Mouse (Mus musculus): ENCODE measurements around the gene Actb.

Gene Actb

DNA sequence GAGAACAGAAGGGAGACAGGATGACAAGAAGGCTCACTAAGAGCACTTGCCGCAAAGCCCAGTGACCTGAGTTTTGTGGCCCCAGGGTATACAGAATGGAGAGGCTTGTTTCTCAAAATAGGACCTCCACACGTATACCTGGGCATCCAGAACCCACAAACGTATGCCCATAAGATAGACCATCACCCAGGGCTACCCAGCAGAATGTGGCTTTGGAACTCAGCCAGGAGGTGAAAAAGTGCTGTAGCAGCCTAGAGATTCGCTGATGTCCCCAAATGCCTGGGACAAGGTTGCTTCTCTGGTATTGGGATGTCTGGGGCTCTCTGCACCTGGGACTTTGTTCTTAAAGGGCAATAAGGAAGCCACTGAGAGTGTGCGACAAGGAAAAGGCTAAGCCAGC lies 15.7 kb upstream of the Actb start:
- DNase-seq (ENCODE audit: low spot score in 2 of 2): no peak

- no peak for DNase-seq (ENCODE audit: low spot score in 2 of 2)
These were observed 14.5 kb upstream of the Actb start for GRCm38 (mm10) chr5:142921074-142921459.

DNA sequence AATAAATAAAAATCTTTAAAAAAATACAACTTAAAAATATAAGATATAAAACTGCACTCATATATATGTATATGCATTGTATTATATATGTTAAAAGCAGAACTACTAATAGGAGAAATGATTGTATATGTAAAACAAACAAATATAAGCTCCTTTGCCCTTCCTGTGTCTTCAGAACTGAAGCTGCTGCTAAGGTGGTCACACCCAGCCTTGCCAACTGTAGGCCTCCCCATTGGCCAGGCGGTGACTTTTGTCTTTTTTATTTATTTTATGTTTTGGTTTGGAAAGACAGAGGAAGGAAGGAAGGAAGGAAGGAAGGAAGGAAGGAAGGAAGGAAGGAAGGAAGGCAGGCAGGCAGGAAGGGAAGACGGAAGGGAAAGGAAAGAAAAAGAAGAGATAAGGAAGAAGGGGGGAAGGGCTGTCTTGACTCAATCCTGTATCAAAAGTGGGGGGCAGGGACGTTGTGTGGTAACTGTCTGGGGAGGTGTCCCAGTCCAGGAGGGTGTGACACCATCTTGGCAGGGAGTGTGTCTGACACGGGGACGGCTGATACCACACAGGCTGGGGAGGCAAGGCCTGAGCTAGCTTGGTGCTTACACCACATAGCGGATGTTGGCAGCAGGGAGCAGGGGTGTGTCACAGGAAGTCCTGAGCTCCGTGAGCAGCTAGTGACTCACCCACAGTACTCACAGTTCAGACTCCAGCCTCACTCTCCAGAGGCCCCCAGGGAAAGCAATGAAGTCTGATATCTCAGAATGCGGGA lies 13.9 kb upstream of the Actb start:
- peak; percentile 90 to 92 for DNase-seq (ENCODE audit: low spot score in 2 of 2)

GRCm38 (mm10) chr5:142917402-142917801 lies 10.8 kb upstream of the Actb start:
- DNase-seq (ENCODE audit: low spot score in 2 of 2): peak in 1 of 2 experiments; percentile 57

GRCm38 (mm10) chr5:142916593-142916992 lies 10.0 kb upstream of the Actb start:
- peak in 1 of 2 experiments; percentile 51 for DNase-seq (ENCODE audit: low spot score in 2 of 2)

GRCm38 (mm10) chr5:142915231-142915630 lies 8.7 kb upstream of the Actb start:
- no peak for DNase-seq (ENCODE audit: low spot score in 2 of 2)

DNA sequence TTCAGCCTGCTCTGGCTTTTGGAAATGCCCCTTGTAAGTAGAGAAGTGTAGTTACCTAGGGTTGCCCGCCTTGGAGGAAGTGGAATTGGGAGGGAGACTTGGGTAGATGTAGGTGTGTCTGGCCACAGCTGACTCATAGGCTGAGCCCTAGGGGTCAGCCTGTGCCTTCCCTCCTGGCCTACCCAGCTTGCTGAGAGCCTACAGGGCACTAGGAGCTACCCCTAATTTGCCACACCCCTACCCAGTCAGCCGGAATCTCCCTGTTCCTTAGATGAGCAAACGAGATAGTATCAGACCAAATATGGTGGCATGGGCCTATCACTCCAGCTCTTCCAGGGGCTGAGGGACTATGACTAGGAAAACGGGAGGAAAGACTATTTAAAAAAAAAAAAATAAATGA lies 6.2 kb upstream of the Actb start:
- no peak for DNase-seq (ENCODE audit: low spot score in 2 of 2)

- no peak for DNase-seq (ENCODE audit: low spot score in 2 of 2)
These were observed 5.8 kb upstream of the Actb start for GRCm38 (mm10) chr5:142912320-142912719.

DNA sequence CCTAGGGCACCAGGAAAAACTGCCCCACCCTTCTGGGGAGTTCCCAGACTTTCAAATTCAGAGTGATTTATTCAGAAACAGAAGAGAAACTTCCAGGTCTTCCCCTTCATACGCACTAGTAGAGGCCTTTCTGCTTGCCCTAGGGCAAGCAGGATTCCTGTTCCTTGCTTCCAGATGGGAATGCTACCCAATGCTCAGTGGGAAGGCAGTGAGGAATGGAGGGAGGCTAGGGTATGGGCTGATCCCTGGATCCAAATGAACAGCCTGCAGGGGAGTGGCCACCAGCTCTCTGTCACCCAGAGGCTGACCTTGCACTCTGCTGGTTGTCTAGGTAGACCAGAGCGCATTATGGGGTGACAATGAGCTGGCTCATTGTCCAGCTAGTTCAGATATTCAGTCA lies 5.1 kb upstream of the Actb start:
- DNase-seq (ENCODE audit: low spot score in 2 of 2): no peak

DNA sequence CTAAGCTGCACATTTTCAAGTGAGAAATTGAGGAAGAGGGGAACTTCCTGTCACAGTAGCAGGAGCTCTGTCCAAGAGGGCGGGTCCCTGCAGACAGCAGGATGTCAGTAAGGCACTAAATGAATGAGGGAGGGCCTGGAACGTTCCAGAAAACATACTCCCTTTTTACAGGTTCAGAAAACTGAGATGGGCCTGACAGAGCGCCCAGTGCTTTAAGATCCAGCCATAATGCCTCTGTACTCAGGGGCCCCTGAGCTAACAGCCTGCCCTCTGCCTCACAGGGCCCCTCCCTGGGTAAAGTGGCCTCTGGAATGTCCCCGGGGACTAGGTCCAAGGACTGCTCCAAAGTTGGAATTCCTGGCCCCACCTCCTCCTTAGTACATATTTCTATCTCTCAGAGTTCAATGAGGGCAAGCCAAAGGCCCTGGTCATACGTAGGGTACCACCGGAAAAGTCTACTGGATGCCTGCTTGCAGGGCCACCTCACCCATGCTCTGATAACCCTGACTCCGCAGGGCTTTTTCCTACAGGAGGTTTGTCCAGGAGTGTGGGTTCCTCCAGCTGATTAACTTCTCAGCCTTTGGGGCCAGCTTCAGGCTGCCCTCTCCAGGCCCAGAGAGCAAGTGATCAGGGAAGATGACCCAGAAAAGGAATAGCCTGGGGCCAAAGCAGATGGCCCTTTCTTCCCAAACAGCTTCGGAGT lies 3.2 kb upstream of the Actb start:
- DNase-seq (ENCODE audit: low spot score in 2 of 2): peak; percentile 53 to 64

DNA sequence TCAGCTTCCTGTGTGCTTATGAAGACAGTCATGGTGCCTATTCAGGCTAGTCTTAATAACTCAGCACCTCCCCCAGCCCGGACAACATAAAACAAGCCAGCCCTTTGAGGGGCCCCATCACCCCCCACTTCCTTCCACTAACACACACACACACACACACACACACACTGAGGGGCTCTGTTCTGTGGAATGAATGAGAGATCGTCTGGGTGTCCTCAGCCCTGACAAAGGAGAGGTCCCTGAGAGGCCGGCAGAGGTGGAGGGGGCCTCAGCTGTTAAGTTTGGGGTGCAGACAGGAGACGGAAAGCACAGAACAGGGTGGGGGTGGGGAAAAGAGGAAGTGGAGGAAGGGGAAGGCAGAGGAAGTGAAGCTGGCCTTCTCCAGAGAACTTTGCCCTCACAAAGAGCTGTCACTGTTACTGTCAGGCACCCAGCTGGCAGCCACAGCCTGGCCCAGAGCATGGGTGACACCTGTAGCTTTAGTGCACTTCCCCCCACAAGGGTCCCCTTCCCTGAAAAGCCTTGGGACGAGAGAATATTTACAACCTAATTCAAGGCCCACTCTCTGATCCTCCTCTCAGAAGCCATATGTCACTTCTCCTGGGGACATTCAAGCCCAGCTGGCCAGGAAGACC lies 2.5 kb upstream of the Actb start:
- DNase-seq (ENCODE audit: low spot score in 2 of 2): peak; percentile 64 to 79

- DNase-seq (ENCODE audit: low spot score in 2 of 2): peak; percentile 72 to 84
These were observed 1.4 kb upstream of the Actb start for GRCm38 (mm10) chr5:142907803-142908559.

DNA sequence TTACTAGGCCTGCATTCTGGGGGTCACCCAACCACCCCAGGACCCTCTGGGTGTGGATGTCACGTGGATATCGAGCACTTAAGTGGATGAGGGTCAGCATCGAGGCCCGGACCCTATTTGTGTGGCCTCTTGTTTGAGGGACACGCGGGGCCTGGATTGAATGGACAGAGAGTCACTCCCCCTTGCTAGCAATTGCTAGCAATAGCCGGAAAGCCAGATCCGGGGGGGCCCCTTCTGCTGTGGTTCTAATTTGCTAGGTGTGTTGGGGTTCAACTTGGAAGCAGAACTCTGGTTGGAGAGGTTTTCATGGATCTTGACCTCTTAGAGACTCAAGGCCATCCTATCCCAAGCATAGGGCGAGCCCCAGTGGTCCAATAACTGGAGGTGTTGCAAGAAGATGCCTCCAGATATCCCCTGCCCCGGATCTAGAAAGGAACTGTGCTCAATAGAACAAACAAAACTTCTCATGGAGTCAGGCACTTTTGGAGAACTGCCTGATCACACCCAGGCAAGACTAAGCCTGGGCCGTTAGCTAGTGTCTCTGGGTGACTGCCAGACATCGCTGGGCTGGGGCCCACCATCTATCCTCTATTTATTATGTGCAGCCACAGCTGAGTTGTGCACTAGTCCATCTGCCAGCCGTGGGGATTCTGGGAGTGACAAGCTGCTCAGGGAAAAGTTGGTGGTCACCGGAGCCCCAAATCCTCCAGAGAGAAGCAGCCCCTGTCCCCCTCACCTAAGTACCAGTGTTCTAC lies 671 bp upstream of the Actb start:
- DNase-seq (ENCODE audit: low spot score in 2 of 2): peak; percentile 57 to 81

GRCm38 (mm10) chr5:142905725-142906531 lies 626 bp downstream of the Actb start:
- peak; percentile 100 for DNase-seq (ENCODE audit: low spot score in 2 of 2)

- DNase-seq (ENCODE audit: low spot score in 2 of 2): no peak
These were observed 1.4 kb downstream of the Actb start for GRCm38 (mm10) chr5:142905038-142905695.

- no peak for DNase-seq (ENCODE audit: low spot score in 2 of 2)
These were observed 2.1 kb downstream of the Actb start for GRCm38 (mm10) chr5:142904208-142905037.

DNA sequence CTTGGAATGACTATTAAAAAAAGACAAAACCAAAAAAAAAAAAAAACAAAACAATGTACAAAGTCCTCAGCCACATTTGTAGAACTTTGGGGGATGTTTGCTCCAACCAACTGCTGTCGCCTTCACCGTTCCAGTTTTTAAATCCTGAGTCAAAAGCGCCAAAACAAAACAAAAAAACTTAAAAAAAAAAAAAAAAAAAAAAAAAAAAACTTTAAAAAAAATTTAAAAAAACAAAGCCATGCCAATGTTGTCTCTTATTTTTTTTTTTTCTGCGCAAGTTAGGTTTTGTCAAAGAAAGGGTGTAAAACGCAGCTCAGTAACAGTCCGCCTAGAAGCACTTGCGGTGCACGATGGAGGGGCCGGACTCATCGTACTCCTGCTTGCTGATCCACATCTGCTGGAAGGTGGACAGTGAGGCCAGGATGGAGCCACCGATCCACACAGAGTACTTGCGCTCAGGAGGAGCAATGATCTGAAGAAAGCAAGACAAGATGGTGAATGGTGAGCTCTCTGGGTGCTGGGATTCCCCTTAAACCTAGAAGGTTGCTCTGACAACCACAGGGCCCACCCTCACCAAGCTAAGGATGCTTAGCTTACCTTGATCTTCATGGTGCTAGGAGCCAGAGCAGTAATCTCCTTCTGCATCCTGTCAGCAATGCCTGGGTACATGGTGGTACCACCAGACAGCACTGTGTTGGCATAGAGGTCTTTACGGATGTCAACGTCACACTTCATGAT lies 2.9 kb downstream of the Actb start:
- no peak for DNase-seq (ENCODE audit: low spot score in 2 of 2)
